Mouse (Mus musculus) olfactory bulb, adult 2 months (tissue): Measurements from ENCODE around the gene Nme4. TPM values are rescaled to one million over a fixed set of nuclear protein-coding genes. Genes with fewer than 3 reads are reported as not detected.
A peak's percentile ranks its signal among the peaks of the same experiment; 100 is the strongest.

ENCODE experiments used
- H3K27ac ChIP-seq: fragments of 200-500 bp; 2 replicates; pipeline ENCODE4 v1.5.1; 2012; ENCODE audit warnings: low read depth, low read length; ENCODE audit not compliant: insufficient read depth
- H3K4me1 ChIP-seq: fragments of 200-500 bp; 2 replicates; pipeline ENCODE4 v1.6.1; 2012; ENCODE audit warnings: low read length; ENCODE audit not compliant: control insufficient read depth, insufficient read depth
- H3K4me3 ChIP-seq: fragments of 200-500 bp; 2 replicates; pipeline ENCODE4 v1.5.1; 2012; ENCODE audit warnings: mild to moderate bottlenecking, low read depth, low read length, moderate library complexity; ENCODE audit not compliant: insufficient read depth
- CTCF ChIP-seq: fragments of 200-500 bp; IDR thresholded peaks from 2 replicates; pipeline ENCODE4 v1.5.1; 2012; ENCODE audit warnings: low read depth, mild to moderate bottlenecking, low read length, moderate library complexity; ENCODE audit not compliant: insufficient read depth
- POLR2A ChIP-seq: fragments of 200-500 bp; IDR thresholded peaks from 2 replicates; pipeline ENCODE4 v1.6.1; 2012; ENCODE audit warnings: mild to moderate bottlenecking, low read depth, low read length, moderate library complexity; ENCODE audit not compliant: insufficient read depth
- WGBS: fragments of 180-500 bp; shearing (Covaris S2); methylation state at CpG from one replicate; pipeline ENCODE4 v1.1.7; 2018; 5-methylcytosine and 5-hydroxymethylcytosine counted together
- polyA plus RNA-seq: library from polyadenylated mRNA; stranded (reverse); fragments of >200 nt; gene quantifications from 2 replicates; pipeline ENCODE4 v1.2.4, GENCODE M21; 2012; ENCODE audit warnings: low replicate concordance; ENCODE audit not compliant: missing spikeins, insufficient read depth, insufficient read length

Gene Nme4
- polyA plus RNA-seq, 1 experiment = not detected

GRCm38 (mm10) chr17:26055164-26055563, 40.2 kb downstream of the Nme4 start:
- 52% methylated on average over 6 of the region's 6 CpGs for WGBS
- H3K27ac ChIP-seq = no peak overlapping the region
- TF ChIP-seq POLR2A = no peak
- no peak for TF ChIP-seq CTCF
- no peak overlapping the region for H3K4me3 ChIP-seq
- peaks cover 24% of the 10 kb centered on the region for H3K4me1 ChIP-seq

- Histone ChIP-seq H3K4me3 (no peak overlapping the region), H3K27ac (no peak overlapping the region), H3K4me1 (peaks cover 18% of the 10 kb centered on the region)
- TF ChIP-seq CTCF = no peak
- 72% methylated on average over 17 of the region's 17 CpGs for WGBS
These were observed 41.1 kb downstream of the Nme4 start for GRCm38 (mm10) chr17:26054133-26054845.

GRCm38 (mm10) chr17:26052706-26053105, 42.7 kb downstream of the Nme4 start:
- H3K27ac ChIP-seq = no peak overlapping the region
- TF ChIP-seq POLR2A (no peak), CTCF (no peak)
- no peak overlapping the region for H3K4me3 ChIP-seq
- WGBS = 91% methylated on average over 4 of the region's 4 CpGs
- peaks cover 20% of the 10 kb centered on the region for H3K4me1 ChIP-seq

- no peak overlapping the region for H3K27ac ChIP-seq
- H3K4me1 ChIP-seq = peaks cover 15% of the 10 kb centered on the region
- TF ChIP-seq POLR2A (no peak), CTCF (no peak)
- H3K4me3 ChIP-seq = no peak overlapping the region
- 91% methylated on average over 4 of the region's 4 CpGs for whole genome bisulfite sequencing
These were observed 43.3 kb downstream of the Nme4 start for GRCm38 (mm10) chr17:26052074-26052473.

GRCm38 (mm10) chr17:26048118-26048517, 47.3 kb downstream of the Nme4 start:
- TF ChIP-seq CTCF (no peak), POLR2A (no peak)
- H3K4me3 ChIP-seq = no peak overlapping the region
- 51% methylated on average over 8 of the region's 8 CpGs for WGBS
- H3K4me1 ChIP-seq = peaks cover 21% of the 10 kb centered on the region
- peak overlapping the region; percentile 55; the same call in 1 of the 2 replicates for H3K27ac ChIP-seq

- peak overlapping the region; percentile 69 for H3K27ac ChIP-seq
- peaks cover 31% of the 10 kb centered on the region for H3K4me1 ChIP-seq
- no peak overlapping the region for H3K4me3 ChIP-seq
- TF ChIP-seq POLR2A (no peak), CTCF (no peak)
- 28% methylated on average over 10 of the region's 10 CpGs for WGBS
These were observed 49.0 kb downstream of the Nme4 start for GRCm38 (mm10) chr17:26046253-26046997.

- H3K4me1 ChIP-seq = peaks cover 38% of the 10 kb centered on the region
- H3K4me3 ChIP-seq = no peak overlapping the region
- TF ChIP-seq CTCF (no peak), POLR2A (no peak)
- H3K27ac ChIP-seq = peak overlapping the region; percentile 23
- 24% methylated on average over 4 of the region's 4 CpGs for WGBS
These were observed 50.1 kb downstream of the Nme4 start for GRCm38 (mm10) chr17:26045285-26045684.

- TF ChIP-seq CTCF (no peak), POLR2A (no peak)
- 14% methylated on average over 5 of the region's 5 CpGs for WGBS
- no peak overlapping the region; the same call in 1 of the 2 replicates for H3K4me3 ChIP-seq
These were observed 52.2 kb downstream of the Nme4 start for GRCm38 (mm10) chr17:26043249-26043636.

GRCm38 (mm10) chr17:26042599-26043248, 52.7 kb downstream of the Nme4 start:
- 27% methylated on average over 13 of the region's 13 CpGs for WGBS
- TF ChIP-seq CTCF (no peak), POLR2A (no peak)
- H3K4me1 ChIP-seq = peaks cover 33% of the 10 kb centered on the region
- H3K27ac ChIP-seq = peak overlapping the region; percentile 79
- H3K4me3 ChIP-seq = no peak overlapping the region; the same call in 1 of the 2 replicates

More at GRCm38 (mm10) chr17:26043249-26043636, 52.2 kb downstream of the Nme4 start:
- Histone ChIP-seq H3K27ac (peak overlapping the region; percentile 79), H3K4me1 (peaks cover 35% of the 10 kb centered on the region)

Other genes starting within 250 kb of the Nme4 start
- gene Wdr90, start 234.1 kb downstream of the Nme4 start, polyA plus RNA-seq = not detected in 2 replicates
- gene Mcrip2, start 226.8 kb downstream of the Nme4 start, polyA plus RNA-seq = not detected in 2 replicates
- not detected in 2 replicates for gene Mettl26, start 220.5 kb downstream of the Nme4 start, polyA plus RNA-seq
- not detected in 2 replicates for gene Wfikkn1, start 214.7 kb downstream of the Nme4 start, polyA plus RNA-seq
- gene Rab40c, start 175.9 kb downstream of the Nme4 start, polyA plus RNA-seq = not detected in 2 replicates
- gene Pigq, start 150.7 kb downstream of the Nme4 start, polyA plus RNA-seq = not detected in 2 replicates
- not detected in 2 replicates for gene Nhlrc4, start 150.6 kb downstream of the Nme4 start, polyA plus RNA-seq
- not detected in 2 replicates for gene A930017K11Rik, start 143.0 kb downstream of the Nme4 start, polyA plus RNA-seq
- not detected in 2 replicates for gene Capn15, start 109.8 kb downstream of the Nme4 start, polyA plus RNA-seq
- gene Rab11fip3, start 26.0 kb downstream of the Nme4 start, polyA plus RNA-seq = not detected in 2 replicates
- not detected in 2 replicates for gene Decr2, start 5.3 kb downstream of the Nme4 start, polyA plus RNA-seq
- not detected in 2 replicates for gene Tmem8, start 17.7 kb upstream of the Nme4 start, polyA plus RNA-seq
- gene Mrpl28, start 27.9 kb upstream of the Nme4 start, polyA plus RNA-seq = not detected in 2 replicates
- gene Axin1, start 43.1 kb upstream of the Nme4 start, polyA plus RNA-seq = not detected in 2 replicates
- not detected in 2 replicates for gene Pdia2, start 103.5 kb upstream of the Nme4 start, polyA plus RNA-seq
- not detected in 2 replicates for gene Rgs11, start 107.3 kb upstream of the Nme4 start, polyA plus RNA-seq
- gene Arhgdig, start 112.2 kb upstream of the Nme4 start, polyA plus RNA-seq = not detected in 2 replicates
- gene Fam234a, start 148.6 kb upstream of the Nme4 start, polyA plus RNA-seq = not detected in 2 replicates
- not detected in 2 replicates for gene Luc7l, start 157.3 kb upstream of the Nme4 start, polyA plus RNA-seq